Mouse (Mus musculus) megakaryocyte progenitor cell, adult 5-6 weeks (primary cell): ENCODE results near the gene Metap2. TPM values are rescaled to one million over a fixed set of nuclear protein-coding genes. Genes with fewer than 3 reads are reported as not detected.

Source experiments
- total RNA-seq, 2 experiments: library from RNA; stranded (forward) in 1 of 2; stranded (reverse) in 1 of 2; fragments of 157-497, 149-512 nt in 1 of 2; fragments of 200-1000 nt in 1 of 2; gene quantifications; 2 replicates each; pipeline versions ENCODE4 v1.2.3 to v1.2.4; 2015 to 2017

Metap2 gene
- total RNA-seq, 2 experiments from 2014 or later = 286 to 381 TPM

Other genes starting within 250 kb of the Metap2 start
- 1.3 and 1.8 TPM in 2 replicates for gene Usp44, start 65.5 kb downstream of the Metap2 start, total RNA-seq (2015)
- 2.2 and 2.7 TPM in 2 replicates for gene Usp44, start 65.5 kb downstream of the Metap2 start, total RNA-seq (2017)
- gene Vezt, start 138.7 kb upstream of the Metap2 start, total RNA-seq (2015) = 4.9 and 5.8 TPM in 2 replicates
- gene Vezt, start 138.7 kb upstream of the Metap2 start, total RNA-seq (2017) = 16.4 and 16.7 TPM in 2 replicates
- gene Fgd6, start 138.9 kb upstream of the Metap2 start, total RNA-seq (2015) = 1.0 and 1.6 TPM in 2 replicates
- 0.58 and 1.6 TPM in 2 replicates for gene Fgd6, start 138.9 kb upstream of the Metap2 start, total RNA-seq (2017)